Mouse (Mus musculus): ENCODE data around the gene Pbx3.

Pbx3 gene

DNA sequence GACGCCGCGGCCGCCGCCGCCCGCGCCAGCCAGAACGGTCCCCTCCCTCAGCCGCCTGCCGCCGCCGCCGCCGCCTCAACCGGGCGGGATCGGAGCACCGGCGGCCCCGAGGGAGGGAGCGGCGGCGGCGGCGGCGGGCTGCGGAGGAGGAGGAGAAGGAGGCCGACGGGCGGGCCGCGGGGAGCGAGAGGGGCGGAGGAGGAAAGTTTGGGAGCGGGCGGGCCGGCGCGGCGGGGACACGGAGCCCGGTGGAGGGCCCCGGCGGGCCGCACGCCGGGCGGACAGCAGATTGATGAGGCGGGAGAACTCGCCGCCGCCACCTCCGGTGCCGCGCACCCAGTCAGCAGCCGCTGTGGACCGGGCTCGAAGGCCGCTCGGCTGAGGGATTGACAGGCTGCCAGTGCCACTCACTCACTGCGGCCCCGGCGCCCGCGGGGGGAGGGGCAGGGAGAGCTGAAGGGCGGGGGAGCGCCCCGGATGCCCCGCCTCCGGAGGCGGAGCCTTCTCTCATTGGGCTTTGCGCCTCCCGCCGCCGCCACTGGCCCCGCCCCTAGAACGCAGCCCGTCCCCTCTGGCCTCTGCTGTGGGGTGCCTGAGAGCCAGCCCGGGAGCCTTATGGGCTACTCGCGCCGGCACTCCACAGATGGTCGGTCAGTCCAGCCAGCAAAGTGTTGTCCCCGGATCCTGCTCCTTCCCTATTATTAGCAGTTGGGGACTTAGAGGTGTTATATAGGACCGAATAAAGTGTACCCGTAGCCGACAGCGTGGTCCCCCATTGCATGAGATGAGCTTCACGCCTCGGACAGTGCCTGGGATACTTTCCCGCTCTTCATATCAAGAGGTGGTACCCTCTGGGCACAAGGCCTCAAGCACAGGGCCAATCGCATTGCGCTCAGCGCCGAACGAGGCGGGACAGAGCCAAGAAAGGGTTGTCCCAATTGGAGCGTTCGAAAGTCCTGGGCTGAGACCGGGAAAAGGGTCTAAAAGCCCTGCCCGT is at the start of gene Pbx3:
Pbx3 (minus strand) TSS at position 838 of the 997 bp plus-strand sequence.
- in situ Hi-C loops (cut with MboI; ENCODE audit: low sequenced_read_pairs): no loop called here

DNA sequence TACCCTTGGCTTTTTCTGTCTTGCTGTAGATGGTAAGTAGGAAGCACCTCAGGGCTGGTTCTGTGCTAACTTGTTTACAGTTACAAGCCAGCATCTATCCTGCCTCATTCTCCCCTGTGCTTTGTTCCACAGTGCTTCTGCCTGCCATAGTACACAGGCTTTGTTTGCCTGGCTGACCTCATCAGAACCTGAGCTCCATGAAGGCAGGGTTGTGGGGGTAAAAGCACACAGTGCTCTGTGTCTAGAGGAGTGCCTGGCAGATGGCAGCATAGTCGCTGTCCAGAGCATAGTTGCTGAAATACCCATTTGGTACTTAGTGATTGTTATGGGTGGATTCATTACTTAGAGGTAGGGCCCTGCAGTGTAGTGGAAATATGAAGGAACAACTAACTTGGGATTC is 47.3 kb upstream of the Pbx3 start:
- in situ Hi-C loops (cut with MboI; ENCODE audit: low sequenced_read_pairs): no loop called here

DNA sequence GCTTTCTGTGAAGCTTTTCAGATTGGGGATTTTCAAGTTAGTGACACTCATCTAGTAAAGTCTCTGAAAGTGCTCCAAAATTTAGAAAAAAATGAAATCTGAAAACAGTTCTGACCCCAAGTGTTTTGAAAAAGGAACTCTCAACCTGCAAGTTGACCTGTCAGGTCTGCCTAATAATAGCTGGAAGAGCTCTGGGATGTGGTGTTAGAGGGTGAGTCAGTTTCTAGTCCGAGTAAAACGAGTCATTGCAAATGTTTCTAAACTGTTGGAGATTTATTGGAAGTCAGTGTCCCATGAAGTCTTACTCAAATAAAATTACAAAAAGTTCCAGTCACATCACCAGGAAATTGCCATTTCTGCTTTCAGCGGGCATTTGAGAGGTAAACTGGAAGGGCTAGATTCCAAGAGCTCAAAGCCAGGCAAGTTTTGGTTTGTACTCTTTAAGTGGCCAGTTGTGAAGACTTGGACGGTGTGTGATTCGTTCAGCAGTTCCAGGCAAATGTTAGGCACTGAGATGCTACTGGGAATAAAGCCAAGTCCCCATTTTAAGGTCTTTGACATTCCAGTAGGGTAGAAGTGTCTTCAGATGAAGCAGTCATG is 36.9 kb upstream of the Pbx3 start:
- in situ Hi-C loops (cut with MboI; ENCODE audit: low sequenced_read_pairs): no loop called here

DNA sequence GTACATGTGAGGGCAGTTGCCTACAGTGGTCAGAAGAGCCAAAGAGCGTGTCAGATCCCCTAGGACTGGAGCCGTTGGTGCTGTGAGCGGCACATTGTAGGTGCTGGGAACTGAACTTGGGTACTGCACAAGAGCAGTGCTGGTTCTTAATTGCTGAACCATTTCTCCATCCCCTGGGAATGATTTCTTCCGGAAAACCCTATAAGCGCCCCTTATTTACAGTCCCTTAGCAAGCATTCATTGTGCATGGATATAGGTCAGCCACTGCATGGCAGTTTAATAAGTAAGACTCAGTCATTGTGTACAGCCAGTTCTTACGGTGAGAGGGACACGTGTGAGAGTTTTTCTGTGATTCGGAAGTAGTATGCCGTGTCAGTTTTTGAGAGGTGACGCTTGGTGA is 35.4 kb upstream of the Pbx3 start:
- in situ Hi-C loops (cut with MboI; ENCODE audit: low sequenced_read_pairs): no loop called here

DNA sequence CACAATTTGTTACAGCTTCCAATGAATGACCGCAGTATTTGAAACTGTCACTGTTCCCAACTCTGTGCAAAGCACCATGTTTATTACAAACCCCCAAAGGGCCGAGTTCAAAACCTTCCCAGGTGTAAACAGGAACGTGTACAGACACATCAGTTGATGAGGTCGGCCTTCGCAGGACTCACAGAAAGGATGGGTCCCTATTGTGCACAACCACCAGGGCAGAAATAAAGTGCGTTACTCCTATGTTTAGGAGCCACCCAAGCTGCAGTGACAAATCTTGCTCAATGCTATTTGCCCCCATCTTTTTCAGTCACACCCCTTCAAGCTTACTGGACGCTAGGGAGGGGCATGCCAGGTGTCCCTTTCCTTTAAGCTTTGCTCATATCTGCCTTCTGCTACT is 34.7 kb upstream of the Pbx3 start:
- in situ Hi-C loops (cut with MboI; ENCODE audit: low sequenced_read_pairs): no loop called here

DNA sequence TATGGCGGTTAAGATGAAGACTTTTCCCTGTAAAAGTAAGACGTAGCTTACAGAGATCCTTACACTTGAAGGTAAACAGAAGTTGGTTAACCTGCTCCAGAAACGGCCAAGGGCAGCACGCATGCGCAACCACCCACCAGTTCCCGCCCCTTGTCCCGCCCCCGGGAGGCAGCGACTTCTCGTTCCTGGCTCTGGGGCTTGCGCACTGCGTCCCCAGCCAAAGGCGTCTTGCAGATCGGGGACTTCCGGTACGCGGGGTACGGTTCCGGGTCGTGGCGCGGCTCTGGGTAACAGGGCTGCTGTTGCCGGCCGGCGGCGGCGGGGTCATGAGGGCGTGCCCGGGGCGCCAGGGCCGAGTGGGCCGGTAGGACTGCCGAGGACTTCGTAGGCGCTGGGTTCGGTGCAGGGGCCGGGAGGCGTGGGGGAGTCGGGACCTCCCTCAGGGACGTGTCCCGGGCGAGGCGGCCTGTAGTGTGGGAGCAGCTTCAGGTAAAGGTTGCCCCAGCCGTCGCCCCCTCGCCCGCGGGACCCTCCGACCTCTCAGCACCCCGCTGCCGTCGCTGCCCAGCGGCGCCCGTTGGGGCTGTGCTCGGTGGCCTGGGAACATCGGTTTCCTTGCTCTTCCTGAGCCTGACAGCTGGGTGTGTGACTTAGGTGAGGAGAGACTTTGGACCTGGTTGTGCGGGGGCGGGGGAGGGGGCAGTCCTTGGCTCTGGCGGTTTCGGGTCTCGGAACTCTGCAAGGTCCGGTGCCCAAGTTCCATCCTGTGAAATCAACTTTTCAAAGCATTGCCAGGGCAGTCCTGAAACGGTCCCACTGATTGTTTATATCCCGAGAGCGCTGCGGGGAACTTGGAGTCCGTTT is 33.9 kb upstream of the Pbx3 start, which contains the start of gene Mapkap1:
Mapkap1 (plus strand) TSS at position 171 of the 864 bp plus-strand sequence.
- in situ Hi-C loops (cut with MboI; ENCODE audit: low sequenced_read_pairs): no loop called here

DNA sequence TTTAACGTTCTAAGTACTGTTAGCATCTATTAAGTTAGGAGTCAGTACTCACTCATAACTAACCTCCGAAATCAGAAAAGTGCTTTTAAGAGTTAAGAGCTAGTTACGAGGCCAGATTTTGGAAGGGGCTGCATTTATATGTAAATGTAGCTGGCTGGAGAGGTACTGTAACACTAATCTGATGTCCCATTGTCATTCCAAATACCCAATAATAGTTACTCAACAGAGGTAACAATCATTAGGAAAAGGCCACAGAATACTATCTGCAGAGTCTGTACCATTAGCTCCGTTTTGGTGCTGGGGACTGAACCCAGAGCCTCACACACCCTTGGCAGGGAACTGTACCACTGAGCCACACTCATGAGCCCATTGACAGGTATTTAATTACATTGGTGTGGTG is 26.6 kb upstream of the Pbx3 start:
- in situ Hi-C loops (cut with MboI; ENCODE audit: low sequenced_read_pairs): no loop called here

DNA sequence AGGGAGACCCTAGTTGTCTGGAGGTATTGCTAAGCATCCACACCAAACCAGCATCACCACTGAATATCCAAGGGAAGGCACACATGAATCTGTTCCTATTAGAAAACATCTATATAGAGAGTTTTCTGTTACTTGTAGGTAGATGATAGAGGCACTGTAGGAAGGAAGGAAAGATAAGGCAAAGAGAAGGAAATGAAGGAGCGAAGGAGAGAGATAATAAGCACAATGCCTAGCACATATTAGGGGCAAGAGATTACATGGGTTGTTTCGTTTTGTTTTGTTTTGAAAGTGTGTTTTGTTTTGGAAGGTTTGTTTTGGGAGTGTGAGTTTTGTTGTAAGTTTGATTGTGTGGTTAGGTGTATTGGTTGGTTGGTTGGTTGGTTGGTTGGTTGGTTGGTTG is 6.0 kb upstream of the Pbx3 start:
- in situ Hi-C loops (cut with MboI; ENCODE audit: low sequenced_read_pairs): no loop called here

DNA sequence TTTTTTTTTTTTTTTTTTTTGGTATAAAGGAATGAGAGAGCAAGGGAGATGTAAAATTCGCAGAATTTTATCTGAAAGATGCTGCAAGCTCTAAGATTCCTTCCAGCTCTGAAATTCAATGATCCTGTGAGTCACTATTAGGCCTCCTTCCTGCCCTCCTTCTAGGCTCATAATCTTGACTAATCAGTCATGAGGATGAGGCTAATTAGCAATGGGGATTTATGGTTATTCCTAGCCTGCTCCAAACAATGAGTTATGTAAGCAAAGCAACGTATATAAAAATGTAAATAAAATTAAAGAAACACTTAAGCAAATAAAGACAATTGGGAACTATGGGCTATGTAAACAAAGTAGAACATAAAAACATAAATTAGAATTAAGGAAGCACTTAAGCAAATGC is 1.4 kb upstream of the Pbx3 start:
- in situ Hi-C loops (cut with MboI; ENCODE audit: low sequenced_read_pairs): no loop called here

DNA sequence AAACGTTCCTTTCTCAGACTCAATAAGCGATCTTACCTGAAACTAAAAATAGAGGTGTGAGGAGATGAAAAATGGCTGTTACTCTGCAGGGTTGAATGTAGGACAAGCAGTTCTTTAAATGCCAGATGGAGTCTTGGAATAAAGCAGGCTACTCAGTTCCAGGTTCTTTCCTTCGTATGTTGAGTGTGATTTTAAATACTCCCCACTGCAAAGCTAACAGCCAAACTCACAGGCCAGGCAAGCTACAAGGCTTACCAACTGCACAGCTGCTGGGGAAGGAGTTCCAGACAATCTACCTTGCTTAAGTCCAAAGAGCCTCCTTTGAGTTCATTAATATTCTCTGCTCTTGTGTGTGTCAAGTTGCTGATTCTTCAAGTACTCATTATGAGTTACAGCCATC is 944 bp upstream of the Pbx3 start:
- in situ Hi-C loops (cut with MboI; ENCODE audit: low sequenced_read_pairs): no loop called here

DNA sequence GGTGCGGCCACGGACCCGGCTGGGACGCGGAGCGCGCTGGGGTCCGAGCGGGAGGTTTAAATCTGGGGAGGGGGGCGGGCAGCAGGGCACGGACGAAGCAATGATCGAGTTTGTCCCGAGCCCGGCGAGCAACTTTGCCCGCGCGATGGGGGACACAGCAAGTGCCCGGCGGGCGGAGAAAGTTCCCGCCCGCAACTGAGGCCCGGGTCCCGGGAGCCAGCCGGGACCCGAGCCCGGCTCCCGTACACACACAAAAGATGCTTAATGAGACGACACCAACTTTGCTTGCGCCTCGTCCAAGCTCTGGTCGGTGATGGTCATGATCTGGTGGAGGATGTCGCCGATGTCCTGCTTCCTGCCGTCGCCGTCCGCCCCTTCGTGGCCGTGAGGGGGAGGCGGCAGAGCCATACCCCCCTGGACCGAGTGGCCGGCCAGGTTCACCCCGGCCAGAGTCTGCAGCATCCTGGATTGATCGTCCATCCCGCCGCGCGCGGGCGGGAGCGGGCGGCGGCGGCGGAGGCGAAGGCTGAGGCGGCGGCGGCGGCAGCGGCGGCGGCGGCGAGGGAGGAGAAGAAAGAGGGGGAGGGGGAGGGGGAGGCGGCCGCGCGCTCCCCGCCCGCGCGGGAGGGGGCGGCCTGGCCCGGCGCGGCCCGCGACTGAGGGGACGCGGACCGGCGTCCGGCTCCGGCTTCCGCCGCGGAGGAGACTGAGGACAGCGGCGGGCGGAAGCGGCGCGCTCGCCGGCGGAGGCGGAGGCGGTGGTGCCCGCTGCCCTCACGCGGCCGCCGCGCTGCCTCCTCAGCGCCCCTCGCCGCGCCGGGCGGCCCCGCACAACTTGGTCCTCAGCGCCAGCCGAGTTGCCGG is 1.3 kb downstream of the Pbx3 start:
- in situ Hi-C loops (cut with MboI; ENCODE audit: low sequenced_read_pairs): no loop called here

DNA sequence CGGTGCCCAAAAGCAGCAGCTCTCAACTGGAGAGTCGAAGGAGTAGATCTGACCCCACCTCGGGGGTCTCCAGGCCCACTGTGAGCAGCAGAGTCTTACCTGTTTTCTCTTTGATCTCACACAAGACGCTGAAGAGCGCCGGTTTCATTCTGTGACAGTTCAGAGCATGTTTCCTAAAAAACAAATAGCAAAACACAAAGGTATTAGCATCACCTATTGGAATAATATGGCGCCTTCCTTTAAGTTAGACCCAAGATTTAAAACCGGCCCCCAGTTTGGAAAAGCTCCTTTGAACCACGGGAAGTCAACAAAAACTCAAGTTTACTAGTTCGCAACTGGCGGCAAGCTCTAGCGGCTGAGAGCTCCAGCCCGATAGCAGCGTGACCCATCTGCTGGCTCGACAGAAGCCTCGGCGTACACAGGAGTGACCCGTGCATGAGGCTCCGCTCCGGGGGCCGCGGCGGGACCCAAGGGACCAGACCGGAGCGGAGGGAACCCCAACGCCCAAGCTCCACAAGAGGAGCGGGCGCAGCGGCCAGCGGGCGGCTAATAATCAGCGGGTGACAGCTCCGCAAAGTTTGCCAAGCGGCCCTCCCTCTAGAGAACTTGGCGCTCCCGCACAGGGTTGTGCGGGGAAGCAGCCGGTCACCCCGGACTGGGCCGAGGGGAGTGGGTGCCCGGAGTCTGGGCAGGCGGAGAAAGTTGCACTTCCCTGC is 2.1 kb downstream of the Pbx3 start:
- in situ Hi-C loops (cut with MboI; ENCODE audit: low sequenced_read_pairs): no loop called here

DNA sequence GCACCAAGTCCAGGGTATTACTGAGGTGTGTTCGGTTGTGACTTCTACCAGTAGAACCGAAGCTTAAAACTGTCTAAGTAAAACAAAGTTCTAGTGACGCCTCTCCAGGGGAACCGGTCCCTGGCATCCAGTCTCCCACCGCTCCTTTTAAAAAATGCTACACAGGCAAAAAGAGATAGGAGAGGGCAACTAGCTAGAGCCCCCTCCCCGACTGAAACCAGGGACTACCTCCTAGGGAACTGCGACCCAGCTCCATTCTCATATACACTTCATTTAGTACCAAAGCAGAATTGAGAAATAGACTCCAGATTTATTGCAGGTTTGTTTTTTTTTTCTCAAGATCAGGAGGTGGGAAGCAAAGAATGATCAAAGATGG is 2.6 kb downstream of the Pbx3 start:
- in situ Hi-C loops (cut with MboI; ENCODE audit: low sequenced_read_pairs): no loop called here

DNA sequence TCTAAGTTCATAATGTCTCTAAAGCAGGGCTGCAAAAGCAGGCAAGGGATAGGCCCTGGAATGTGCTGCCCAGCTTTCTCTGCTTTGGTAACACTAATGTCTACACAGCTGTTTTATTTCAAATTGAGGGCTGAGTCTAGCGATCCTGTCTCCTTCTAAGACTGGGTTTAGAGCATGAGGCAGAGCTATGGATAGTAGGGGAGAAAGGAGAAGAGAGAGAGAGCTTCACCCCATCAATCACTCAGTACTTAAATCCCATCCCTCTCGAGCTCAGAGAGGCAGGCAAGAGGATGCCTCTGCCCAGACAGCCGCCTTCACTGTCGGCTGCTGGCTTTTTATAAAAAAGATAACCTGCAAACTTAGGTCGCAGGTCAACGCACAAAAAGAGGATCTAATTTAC is 4.5 kb downstream of the Pbx3 start:
- in situ Hi-C loops (cut with MboI; ENCODE audit: low sequenced_read_pairs): no loop called here

DNA sequence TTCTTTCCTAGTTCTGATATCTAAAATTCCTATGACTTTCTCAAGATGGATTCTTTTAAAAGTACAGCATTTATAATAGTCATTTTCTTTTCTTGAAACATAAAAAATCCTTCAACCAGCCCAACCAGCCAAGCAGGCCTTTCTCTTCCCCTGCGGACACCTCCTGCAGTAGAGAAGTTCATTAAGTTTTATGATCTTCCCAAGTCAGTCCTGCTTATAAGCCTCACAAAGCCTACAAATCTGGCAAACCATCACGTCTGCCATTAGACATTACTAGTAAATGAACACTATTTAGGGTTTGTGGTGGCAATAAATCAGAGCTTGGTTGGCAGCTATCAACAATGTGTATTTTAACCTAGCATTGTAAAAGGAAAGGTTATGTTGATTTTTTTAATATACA is 5.9 kb downstream of the Pbx3 start:
- in situ Hi-C loops (cut with MboI; ENCODE audit: low sequenced_read_pairs): no loop called here

DNA sequence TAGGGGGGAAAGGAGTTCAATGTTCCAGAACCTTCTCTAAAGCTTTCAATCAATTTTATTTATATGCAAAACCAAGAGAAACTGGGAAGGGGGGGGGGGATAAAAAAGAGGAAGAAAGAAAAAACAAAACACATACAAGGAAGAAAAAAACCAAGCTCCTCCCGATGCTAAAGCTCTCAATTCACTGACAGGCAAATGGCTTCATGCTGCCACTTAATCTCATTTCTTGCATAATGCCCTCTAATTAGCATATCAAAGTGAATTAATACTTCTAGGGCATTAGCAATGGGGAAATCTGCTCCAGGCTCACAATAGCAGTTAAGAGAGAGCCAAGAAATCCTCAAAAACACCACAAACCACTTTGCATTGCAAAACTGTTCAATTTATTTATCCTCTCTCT is 9.3 kb downstream of the Pbx3 start:
- in situ Hi-C loops (cut with MboI; ENCODE audit: low sequenced_read_pairs): no loop called here

DNA sequence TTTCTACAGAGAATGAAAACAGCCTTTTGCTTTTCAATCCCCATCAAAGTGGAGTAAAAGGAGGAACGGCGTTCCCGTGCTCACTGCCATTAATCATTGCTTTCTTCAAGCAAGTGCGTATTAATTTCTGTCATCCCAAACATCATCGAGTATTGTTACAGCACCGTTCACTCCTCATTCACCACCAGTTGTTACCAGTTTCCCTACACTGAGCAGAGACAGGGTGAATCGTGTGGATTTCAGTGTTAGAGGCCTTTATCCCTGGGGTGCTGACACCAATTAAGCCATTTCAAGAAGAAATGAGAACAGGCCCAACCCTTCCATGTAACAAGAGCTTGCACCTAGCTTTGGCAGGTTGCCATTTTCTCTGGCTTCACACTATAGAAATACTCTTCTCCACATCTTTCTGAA is 17.1 kb downstream of the Pbx3 start:
- in situ Hi-C loops (cut with MboI; ENCODE audit: low sequenced_read_pairs): no loop called here

DNA sequence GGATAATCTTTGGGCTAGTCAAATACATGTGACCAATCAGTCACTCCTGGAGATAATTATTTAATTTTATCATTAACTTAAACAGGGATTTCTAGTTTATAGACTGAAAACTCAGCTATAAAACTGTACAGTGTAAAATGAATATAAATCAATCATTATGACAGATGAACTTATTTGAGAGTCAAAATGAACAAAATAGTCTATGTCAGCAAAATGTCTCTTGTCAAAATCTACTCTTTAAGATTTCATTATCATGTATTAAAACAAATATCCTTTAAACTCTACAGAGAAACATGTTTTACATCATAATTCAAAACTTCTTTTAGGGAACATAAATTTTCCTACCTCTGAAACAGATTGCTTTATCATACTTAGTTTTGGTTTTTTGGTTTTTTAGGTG is 20.9 kb downstream of the Pbx3 start:
- in situ Hi-C loops (cut with MboI; ENCODE audit: low sequenced_read_pairs): no loop called here

DNA sequence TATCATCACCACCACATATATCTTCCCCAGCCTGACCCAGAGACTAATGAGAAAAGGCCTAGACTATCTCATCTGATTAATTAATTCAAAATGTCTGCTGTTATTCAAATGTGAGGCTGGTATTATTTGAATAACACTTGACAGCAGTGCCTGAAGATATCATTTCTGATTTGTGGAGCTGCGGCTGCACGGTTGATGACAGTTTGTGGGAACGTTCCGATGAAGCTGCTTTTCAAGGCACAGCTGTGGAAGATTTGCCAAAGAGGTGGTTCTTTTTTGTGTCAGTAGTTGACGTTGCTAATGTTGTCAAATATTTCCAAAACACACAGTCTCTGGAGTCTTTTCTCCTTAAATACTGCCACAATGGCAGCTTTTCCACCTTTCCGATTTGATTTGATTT is 25.8 kb downstream of the Pbx3 start:
- in situ Hi-C loops (cut with MboI; ENCODE audit: low sequenced_read_pairs): no loop called here

DNA sequence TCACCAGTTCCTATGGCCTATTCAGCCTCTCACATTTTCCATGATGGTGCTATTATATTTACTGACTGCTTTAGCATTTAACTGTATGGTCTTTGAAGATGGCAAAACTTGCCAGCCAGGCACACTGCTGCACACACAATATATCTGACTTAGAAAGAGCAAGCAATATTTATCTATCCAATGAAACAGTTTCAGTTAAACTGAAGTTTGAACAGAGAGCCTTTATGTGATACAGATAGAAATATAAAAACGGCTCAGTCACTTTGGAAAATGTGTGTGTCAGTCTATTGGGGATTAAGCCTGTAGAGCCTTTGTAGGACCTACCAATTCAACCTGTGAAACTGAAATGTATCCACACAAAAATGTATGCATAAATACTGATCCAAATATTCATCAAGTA is 74.3 kb downstream of the Pbx3 start:
- in situ Hi-C loops (cut with MboI; ENCODE audit: low sequenced_read_pairs): no loop called here

Data from CH12F3 (cell line).